Mouse (Mus musculus) heart, adult 18-20 months (tissue): Measurements from ENCODE around the gene Tmem177. TPM values are rescaled to one million over a fixed set of nuclear protein-coding genes. Genes with fewer than 3 reads are reported as not detected.

Experiments
- DNase-seq, 2 experiments: peaks; one replicate each; pipeline ENCODE4 v3.0.0; 2021 to 2022; ENCODE audit warnings: mixed read lengths in 1 of 2
- total RNA-seq, 2 experiments: library from RNA; stranded (reverse); gene quantifications; 2 replicates each; pipeline ENCODE4 v1.2.3; 2021

Tmem177 gene
- total RNA-seq, 2 experiments from 2014 or later, result 9.9 to 10.7 TPM

- DNase-seq, result no peak
Measured at GRCm38 (mm10) chr1:119891149-119891548, 21.9 kb downstream of the Tmem177 start.

- no peak for DNase-seq
Measured at GRCm38 (mm10) chr1:119889347-119889746, 23.7 kb downstream of the Tmem177 start.

- DNase-seq, result no peak
Measured at GRCm38 (mm10) chr1:119886320-119886719, 26.7 kb downstream of the Tmem177 start.

- no peak for DNase-seq
Measured at GRCm38 (mm10) chr1:119884272-119884671, 28.7 kb downstream of the Tmem177 start.

- peak; percentile 12 to 29 for DNase-seq
Measured at GRCm38 (mm10) chr1:119878909-119879308, 34.1 kb downstream of the Tmem177 start.

- DNase-seq, result no peak
Measured at GRCm38 (mm10) chr1:119877469-119877868, 35.5 kb downstream of the Tmem177 start.

GRCm38 (mm10) chr1:119868395-119869161, 44.4 kb downstream of the Tmem177 start:
- DNase-seq, result no peak

- no peak for DNase-seq
Measured at GRCm38 (mm10) chr1:119867300-119867699, 45.7 kb downstream of the Tmem177 start.

- no peak for DNase-seq
Measured at GRCm38 (mm10) chr1:119865311-119865710, 47.7 kb downstream of the Tmem177 start.

- no peak for DNase-seq
Measured at GRCm38 (mm10) chr1:119863507-119864296, 49.3 kb downstream of the Tmem177 start.

- no peak for DNase-seq
Measured at GRCm38 (mm10) chr1:119859566-119859965, 53.4 kb downstream of the Tmem177 start.

Other genes with a start within 250 kb of the Tmem177 start
- 10 to 100 TPM; 28.1 to 30.2 TPM for gene Ptpn4, start 75.6 kb downstream of the Tmem177 start, total RNA-seq
- gene Cfap221, start 84.0 kb upstream of the Tmem177 start, total RNA-seq, result not detected
- gene Sctr, start 93.7 kb upstream of the Tmem177 start, total RNA-seq, result under 1 TPM in 1 of 2 experiments, not detected in 1; 0.21 TPM
- 1 to 10 TPM; 7.0 to 8.0 TPM for gene Tmem37, start 160.9 kb upstream of the Tmem177 start, total RNA-seq
- gene Dbi, start 207.9 kb upstream of the Tmem177 start, total RNA-seq, result 100 to 1,000 TPM; 307 to 318 TPM
- gene 3110009E18Rik, start 208.0 kb upstream of the Tmem177 start, total RNA-seq, result 1 to 10 TPM; 6.2 to 6.4 TPM